Mouse (Mus musculus) cerebellum, postnatal 4 days (tissue): ENCODE measurements around the gene BC017158.

ENCODE experiments used
- DNase-seq, 2 experiments: peaks; one replicate each; pipeline ENCODE4 v3.0.0; 2022; ENCODE audit warnings: low spot score in 2 of 2, mixed read lengths in 1 of 2

Gene BC017158

GRCm38 (mm10) chr7:128256783-128257334 is 41.1 kb downstream of the BC017158 start:
- DNase-seq, result no peak

GRCm38 (mm10) chr7:128255757-128256156 is 42.2 kb downstream of the BC017158 start:
- DNase-seq, result no peak

- no peak for DNase-seq
Measured at GRCm38 (mm10) chr7:128254978-128255377, 43.0 kb downstream of the BC017158 start.

- DNase-seq, result no peak
Measured at GRCm38 (mm10) chr7:128252609-128253008, 45.4 kb downstream of the BC017158 start.

GRCm38 (mm10) chr7:128251946-128252345 is 46.0 kb downstream of the BC017158 start:
- no peak for DNase-seq

GRCm38 (mm10) chr7:128249998-128250397 is 48.0 kb downstream of the BC017158 start:
- DNase-seq, result no peak

- DNase-seq, result no peak
Measured at GRCm38 (mm10) chr7:128248081-128249042, 49.6 kb downstream of the BC017158 start.

GRCm38 (mm10) chr7:128247443-128247842 is 50.5 kb downstream of the BC017158 start:
- DNase-seq, result peak; percentile 81 to 82

- DNase-seq, result peak in 1 of 2 experiments; percentile 33
Measured at GRCm38 (mm10) chr7:128246496-128247391, 51.2 kb downstream of the BC017158 start, which contains the start of gene Tgfb1i1. Gene Tgfb1i1, plus strand, starts transcription at chr7:128246812.

- DNase-seq, result no peak
Measured at GRCm38 (mm10) chr7:128245547-128245946, 52.4 kb downstream of the BC017158 start.

- DNase-seq, result no peak
Measured at GRCm38 (mm10) chr7:128244410-128245025, 53.5 kb downstream of the BC017158 start.

- no peak for DNase-seq
Measured at GRCm38 (mm10) chr7:128243921-128244320, 54.0 kb downstream of the BC017158 start.

GRCm38 (mm10) chr7:128242331-128242730 is 55.6 kb downstream of the BC017158 start:
- no peak for DNase-seq

GRCm38 (mm10) chr7:128240131-128240784 is 57.7 kb downstream of the BC017158 start:
- DNase-seq, result no peak

GRCm38 (mm10) chr7:128238991-128239390 is 59.0 kb downstream of the BC017158 start:
- DNase-seq, result no peak

- DNase-seq, result peak; percentile 99
Measured at GRCm38 (mm10) chr7:128237927-128238778, 59.8 kb downstream of the BC017158 start, which contains the start of gene 9130023H24Rik. Gene 9130023H24Rik, minus strand, starts transcription at chr7:128238031.

GRCm38 (mm10) chr7:128237593-128237926 is 60.4 kb downstream of the BC017158 start:
- DNase-seq, result no peak

GRCm38 (mm10) chr7:128236856-128237592 is 60.9 kb downstream of the BC017158 start, which contains the start of gene Armc5:
Gene Armc5, plus strand, starts transcription at chr7:128237342.
- DNase-seq, result peak; percentile 78 to 91

GRCm38 (mm10) chr7:128236426-128236825 is 61.5 kb downstream of the BC017158 start:
- DNase-seq, result no peak
